Mouse (Mus musculus) lung, embryonic 16.5 days (tissue): Measurements from ENCODE around the gene Ulk4. TPM values are rescaled to one million over a fixed set of nuclear protein-coding genes. Genes with fewer than 3 reads are reported as not detected.

Experiments used
- ATAC-seq: fragments of 200-750 bp; cut with Nextera tagmentation; 2 replicates; pipeline ENCODE4 v1.8.0; 2017; ENCODE audit warnings: low read depth, mild to moderate bottlenecking, moderate library complexity
- H3K27ac ChIP-seq: fragments of 300-500 bp; sonication (generic); 2 replicates; pipeline ENCODE4 v1.5.1; 2014; ENCODE audit warnings: mild to moderate bottlenecking, control low read depth, low read length
- H3K27me3 ChIP-seq: fragments of 300-500 bp; sonication (generic); 2 replicates; pipeline ENCODE4 v1.6.1; 2014; ENCODE audit warnings: low read depth, low read length, mixed read lengths; ENCODE audit not compliant: control insufficient read depth, insufficient read depth
- H3K36me3 ChIP-seq: fragments of 300-500 bp; sonication (generic); 2 replicates; pipeline ENCODE4 v1.6.1; 2014; ENCODE audit warnings: low read length; ENCODE audit not compliant: control insufficient read depth, insufficient read depth
- H3K4me1 ChIP-seq: fragments of 300-500 bp; sonication (generic); replicated peaks from 2 replicates; pipeline ENCODE4 v1.6.1; 2014; ENCODE audit warnings: low read length, mixed read lengths; ENCODE audit not compliant: control insufficient read depth, insufficient read depth
- H3K4me2 ChIP-seq: fragments of 300-500 bp; sonication (generic); 2 replicates; pipeline ENCODE4 v1.6.1; 2014; ENCODE audit warnings: low read depth, low read length, control low read depth
- H3K4me3 ChIP-seq: fragments of 300-500 bp; sonication (generic); 2 replicates; pipeline ENCODE4 v1.5.1; 2014; ENCODE audit warnings: mild to moderate bottlenecking, low read length, control low read depth
- H3K9ac ChIP-seq: fragments of 300-500 bp; sonication (generic); 2 replicates; pipeline ENCODE4 v1.6.1; 2014; ENCODE audit warnings: low read length, control low read depth
- H3K9me3 ChIP-seq: fragments of 300-500 bp; sonication (generic); 2 replicates; pipeline ENCODE4 v1.6.1; 2016; ENCODE audit warnings: low read length; ENCODE audit not compliant: control insufficient read depth
- WGBS: fragments of 180-500 bp; shearing (Covaris S2); extraction: QIAGEN DNeasy Blood & Tissue Kit; methylation state at CpG from one replicate; pipeline ENCODE4 v1.1.7; 2014; 5-methylcytosine and 5-hydroxymethylcytosine counted together
- polyA plus RNA-seq: library from polyadenylated mRNA; unstranded; fragments of >200 nt; fragmentation: Nextera tagmentation; extraction: Ambion mirVana; gene quantifications from 2 replicates; pipeline ENCODE4 v1.2.1, GENCODE M21; 2015

The Ulk4 gene
- polyA plus RNA-seq, 1 experiment from 2014 or later, result 155 TPM

DNA sequence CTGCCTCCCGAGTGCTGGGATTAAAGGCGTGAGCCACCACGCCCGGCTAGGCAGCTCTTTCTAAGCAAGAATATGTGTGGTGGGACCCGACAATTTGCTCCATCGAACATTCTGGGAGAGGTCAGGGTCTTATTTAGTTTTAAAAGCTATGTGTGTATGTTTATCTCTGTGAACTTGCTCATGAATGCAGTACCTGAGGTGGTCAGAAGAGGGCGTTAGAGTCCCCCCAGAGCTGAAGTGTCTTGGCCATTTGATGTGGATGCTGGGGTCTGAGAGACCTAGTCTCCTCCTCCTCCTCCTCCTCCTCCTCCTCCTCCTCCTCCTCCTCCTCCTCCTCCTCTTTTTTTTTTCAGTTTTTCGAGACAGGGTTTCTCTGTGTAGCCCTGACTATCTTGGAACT, 25.5 kb upstream of the Ulk4 start:
- 85% methylated on average over 7 of the region's 8 CpGs for WGBS
- Histone ChIP-seq H3K9me3 (no peaks in the 10 kb centered on the region), H3K4me1 (peaks cover 34% of the 10 kb centered on the region), H3K27ac (no peak overlapping the region), H3K9ac (no peak overlapping the region), H3K4me2 (no peak overlapping the region), H3K4me3 (no peak overlapping the region), H3K36me3 (no peaks in the 10 kb centered on the region; the same call in 1 of the 2 replicates), H3K27me3 (no peaks in the 10 kb centered on the region)
- no peak for ATAC-seq

DNA sequence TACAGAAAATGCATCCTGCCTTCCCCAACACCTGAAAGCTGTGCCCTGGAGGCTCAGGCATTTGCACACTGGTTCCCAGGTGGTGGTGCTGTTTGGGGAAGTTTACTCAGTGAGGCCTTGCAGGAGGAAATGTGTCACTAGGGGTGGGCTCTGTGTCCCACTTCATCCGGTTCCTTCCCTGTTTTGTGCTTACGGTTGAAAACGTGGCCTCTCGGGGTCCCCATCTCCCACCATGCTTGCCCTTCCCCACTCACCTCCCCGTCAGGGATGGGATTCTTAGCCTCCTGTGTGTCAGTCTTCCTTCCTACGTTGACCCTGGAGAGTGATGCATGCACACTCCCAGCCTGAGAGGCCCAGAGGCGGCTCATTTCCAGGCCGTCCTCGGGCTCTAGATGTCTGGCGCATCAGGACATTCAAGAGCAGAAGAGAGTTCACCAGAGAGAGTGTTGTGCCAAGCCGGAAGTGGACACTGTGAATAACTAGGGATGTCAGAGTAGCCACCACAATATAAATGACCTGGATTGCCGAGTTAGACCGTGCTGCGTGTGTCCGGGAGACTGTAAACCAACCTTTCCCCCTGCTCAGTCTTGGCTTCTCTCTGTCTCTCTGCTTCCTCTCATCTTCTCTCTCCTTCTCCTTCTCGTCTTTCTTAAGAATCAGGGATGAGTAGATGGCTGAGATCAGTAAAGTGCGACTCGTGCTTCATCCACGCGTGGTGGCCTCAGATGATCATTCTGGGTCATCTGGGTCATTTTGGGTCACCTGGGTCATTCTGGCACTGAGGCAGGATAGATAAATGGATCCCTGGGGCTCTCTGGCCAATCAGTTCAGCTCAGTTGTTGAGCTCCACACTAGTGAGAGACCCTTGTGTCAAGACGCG, 24.3 kb upstream of the Ulk4 start:
- ATAC-seq, result no peak
- H3K9ac ChIP-seq, result 0 out of 2 replicates have a peak overlapping the region, but pooled peaks have one; percentile 37
- no peak overlapping the region for H3K4me3 ChIP-seq
- H3K27ac ChIP-seq, result peak overlapping the region; percentile 38; the same call in 1 of the 2 replicates
- 69% methylated on average over 22 of the region's 22 CpGs for WGBS
- peaks cover 37% of the 10 kb centered on the region for H3K4me1 ChIP-seq
- H3K9me3 ChIP-seq, result no peaks in the 10 kb centered on the region
- no peaks in the 10 kb centered on the region for H3K36me3 ChIP-seq
- H3K27me3 ChIP-seq, result no peaks in the 10 kb centered on the region
- peak overlapping the region; percentile 2; the same call in 1 of the 2 replicates for H3K4me2 ChIP-seq

DNA sequence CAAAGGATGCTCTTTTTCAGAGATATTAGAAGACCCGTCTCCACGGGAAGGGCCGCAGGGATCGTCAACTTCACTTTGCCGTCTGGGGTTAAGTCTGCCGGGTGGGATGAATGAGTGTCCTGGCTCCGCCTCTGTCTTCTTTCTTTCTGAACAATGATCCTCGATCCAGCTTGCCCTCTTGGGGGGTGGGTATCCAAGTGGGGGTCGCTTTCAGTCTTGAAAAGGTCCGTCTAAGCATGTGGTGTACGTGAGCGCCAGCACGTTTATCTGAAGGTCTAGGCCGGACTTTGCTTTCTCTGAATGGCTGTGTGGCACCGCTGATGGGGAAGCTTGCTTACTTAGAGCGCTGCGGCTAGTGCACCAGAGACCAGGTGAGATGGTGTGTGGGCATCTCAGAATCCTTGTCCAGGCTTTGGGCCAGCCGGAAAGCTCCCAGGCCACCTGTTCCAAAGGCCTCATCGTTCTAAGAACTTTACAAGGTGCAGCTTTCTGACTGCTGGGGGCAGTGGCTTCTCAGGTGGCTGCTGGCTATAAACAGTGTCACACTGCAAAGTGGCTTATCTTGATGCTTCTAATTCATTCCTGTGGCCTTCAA, 23.1 kb upstream of the Ulk4 start:
- Histone ChIP-seq H3K27ac (no peak overlapping the region), H3K9me3 (no peaks in the 10 kb centered on the region), H3K4me1 (peaks cover 37% of the 10 kb centered on the region), H3K27me3 (no peaks in the 10 kb centered on the region), H3K36me3 (no peaks in the 10 kb centered on the region), H3K4me3 (no peak overlapping the region), H3K9ac (peak overlapping the region; percentile 28; the same call in 1 of the 2 replicates), H3K4me2 (peak overlapping the region; percentile 23)
- no peak for ATAC-seq
- WGBS, result 65% methylated on average over 19 of the region's 19 CpGs

DNA sequence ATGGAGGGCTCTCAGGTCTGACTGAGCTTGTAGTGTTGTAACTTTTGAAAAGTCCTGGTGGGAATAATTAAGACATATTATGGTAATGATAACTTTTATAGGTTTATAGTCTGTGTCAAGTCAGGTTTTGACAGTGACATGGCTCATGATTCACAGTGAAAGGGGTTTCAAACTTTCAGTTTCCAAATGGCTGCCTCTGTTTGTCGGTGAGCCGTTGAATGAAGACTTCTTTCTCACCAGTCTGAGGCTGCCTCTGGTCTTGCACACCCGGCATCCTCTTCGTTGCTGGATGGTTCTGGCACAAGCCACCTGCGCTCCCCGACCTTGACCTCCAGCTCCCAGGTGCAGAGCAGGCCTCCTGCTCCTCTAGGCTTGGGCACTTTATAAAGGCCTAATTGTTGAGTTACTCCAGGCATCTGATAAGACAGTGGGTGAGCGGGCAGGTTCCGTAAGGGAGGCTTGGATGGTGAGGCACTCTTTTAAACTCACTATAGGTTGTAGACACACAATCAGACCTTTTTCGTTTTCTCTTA, 22.3 kb upstream of the Ulk4 start:
- no peaks in the 10 kb centered on the region for H3K36me3 ChIP-seq
- H3K9me3 ChIP-seq, result no peaks in the 10 kb centered on the region
- 66% methylated on average over 9 of the region's 9 CpGs for WGBS
- peaks cover 37% of the 10 kb centered on the region for H3K4me1 ChIP-seq
- H3K27me3 ChIP-seq, result no peaks in the 10 kb centered on the region
- H3K4me3 ChIP-seq, result peak overlapping the region; percentile 90
- H3K4me2 ChIP-seq, result peak overlapping the region; percentile 99
- H3K9ac ChIP-seq, result peak overlapping the region; percentile 26; the same call in 1 of the 2 replicates
- ATAC-seq, result no peak
- peak overlapping the region; percentile 7; the same call in 1 of the 2 replicates for H3K27ac ChIP-seq

DNA sequence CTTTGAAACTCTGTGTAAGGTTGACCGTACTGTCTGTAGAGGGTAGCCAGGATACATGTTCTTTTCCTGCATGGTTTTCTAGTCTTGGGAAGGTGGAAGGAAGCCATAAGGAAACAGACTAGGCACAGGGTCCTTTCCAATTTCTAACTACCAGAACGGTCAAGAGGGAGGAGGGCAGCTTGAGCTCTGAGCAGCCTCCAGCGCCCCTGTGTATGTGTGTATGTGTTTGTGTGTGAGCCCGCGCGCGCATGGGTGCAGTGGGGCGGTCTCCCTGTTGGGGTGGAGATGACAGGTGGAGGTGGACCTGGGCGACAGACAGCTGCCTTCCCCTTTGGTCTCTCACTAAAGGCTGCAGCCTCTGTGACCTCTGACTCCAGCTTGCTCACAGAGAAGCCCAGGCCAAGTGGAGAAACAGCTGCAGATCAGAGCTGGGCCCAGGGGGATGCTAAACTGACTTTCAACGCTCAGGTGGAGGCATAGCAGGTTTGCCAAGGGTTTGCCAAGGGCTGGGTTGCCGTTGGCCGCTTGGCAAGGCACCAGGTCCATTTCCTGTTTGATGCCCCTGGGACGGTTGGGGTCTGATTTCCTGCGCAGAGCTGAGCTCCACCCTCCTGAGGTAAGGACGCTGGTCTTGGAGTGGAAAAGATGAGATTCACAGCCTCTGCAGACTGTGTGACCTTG, 21.6 kb upstream of the Ulk4 start:
- WGBS, result 24% methylated on average over 15 of the region's 15 CpGs
- H3K9me3 ChIP-seq, result no peaks in the 10 kb centered on the region
- peaks cover 37% of the 10 kb centered on the region for H3K4me1 ChIP-seq
- peak overlapping the region; percentile 99 for H3K4me2 ChIP-seq
- H3K9ac ChIP-seq, result peak overlapping the region; percentile 93
- ATAC-seq, result no peak
- no peaks in the 10 kb centered on the region for H3K27me3 ChIP-seq
- H3K27ac ChIP-seq, result peak overlapping the region; percentile 63
- peak overlapping the region; percentile 90 for H3K4me3 ChIP-seq
- no peaks in the 10 kb centered on the region for H3K36me3 ChIP-seq

DNA sequence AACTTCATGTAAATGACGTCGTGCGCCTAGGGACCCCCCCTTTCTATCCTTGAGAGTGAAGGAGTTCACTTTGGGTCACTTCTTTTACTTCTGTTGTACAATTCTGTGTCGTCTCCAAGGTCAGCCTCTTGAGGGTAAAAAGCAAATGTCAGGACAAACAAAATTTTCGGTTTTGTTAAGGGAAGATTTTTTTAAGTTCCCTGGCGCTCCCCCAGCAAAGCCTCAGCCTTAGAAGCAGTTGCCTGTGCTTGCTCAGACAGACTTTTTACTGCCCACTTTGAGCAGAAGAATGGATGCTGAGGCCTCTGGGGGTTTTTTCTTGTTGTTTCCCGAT, 21.0 kb upstream of the Ulk4 start:
- Histone ChIP-seq H3K9ac (peak overlapping the region; percentile 93), H3K4me3 (peak overlapping the region; percentile 90), H3K36me3 (no peaks in the 10 kb centered on the region), H3K9me3 (no peaks in the 10 kb centered on the region), H3K27me3 (no peaks in the 10 kb centered on the region), H3K27ac (peak overlapping the region; percentile 63), H3K4me1 (peaks cover 37% of the 10 kb centered on the region), H3K4me2 (peak overlapping the region; percentile 99)
- ATAC-seq, result no peak
- 2% methylated on average over 7 of the region's 7 CpGs for WGBS

DNA sequence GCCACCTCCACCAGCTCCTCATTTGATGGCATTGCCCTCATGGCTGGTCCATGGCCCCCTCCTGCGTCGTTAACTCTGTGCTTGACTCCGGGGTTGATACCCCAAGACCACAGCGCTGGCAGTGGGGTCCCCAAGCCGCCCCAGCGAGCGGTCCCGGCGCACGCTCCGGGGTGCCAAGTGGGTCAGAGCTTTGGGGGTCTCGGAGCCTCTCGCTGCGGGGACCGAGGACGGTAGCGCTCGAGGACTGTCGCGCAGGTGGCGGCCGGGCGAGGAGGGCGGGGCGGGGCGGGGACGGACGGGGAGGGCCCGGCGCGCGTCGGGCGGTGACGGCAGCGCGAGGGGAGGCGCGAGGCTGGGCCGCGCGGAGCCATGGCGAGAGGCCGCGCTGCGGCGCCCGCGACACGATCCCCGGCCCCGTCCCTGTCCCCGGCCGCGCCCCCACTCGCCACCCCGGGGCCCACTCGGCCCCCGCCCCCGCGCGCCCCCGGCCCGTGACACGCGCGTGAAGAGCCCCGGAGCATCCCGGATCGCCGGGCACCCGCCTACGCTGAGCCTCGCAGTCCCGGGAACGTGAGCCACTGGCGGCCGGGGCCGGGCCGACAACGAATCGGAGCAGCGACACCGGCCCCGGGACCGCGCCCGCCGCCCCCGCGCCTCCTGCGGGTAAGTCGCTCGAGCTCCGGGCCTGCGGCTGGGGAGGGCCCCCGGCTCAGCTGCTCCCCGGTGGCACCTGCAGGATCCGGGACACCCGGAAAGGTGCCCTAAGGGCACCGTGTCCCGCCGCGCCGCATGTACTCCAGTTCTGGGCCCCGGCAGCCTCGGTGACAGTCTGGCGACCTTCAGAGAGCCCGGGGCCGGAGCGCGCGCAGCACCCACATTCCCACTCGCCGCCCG, 20.4 kb upstream of the Ulk4 start, which contains the start of gene Trak1:
Gene Trak1 (plus strand): TSS at position 332 of the 894 bp plus-strand sequence.
- Histone ChIP-seq H3K4me2 (peak within 1 kb of the TSS; percentile 99), H3K4me1 (peaks cover 37% of the 10 kb centered on the region), H3K36me3 (no peaks in the 10 kb centered on the region), H3K9me3 (no peaks in the 10 kb centered on the region), H3K27me3 (no peaks in the 10 kb centered on the region), H3K27ac (peak within 1 kb of the TSS; percentile 63), H3K9ac (peak within 1 kb of the TSS; percentile 93), H3K4me3 (peak within 1 kb of the TSS; percentile 90)
- peak; percentile 92 for ATAC-seq
- under 1% methylated on average over 60 of the region's 116 CpGs for WGBS

DNA sequence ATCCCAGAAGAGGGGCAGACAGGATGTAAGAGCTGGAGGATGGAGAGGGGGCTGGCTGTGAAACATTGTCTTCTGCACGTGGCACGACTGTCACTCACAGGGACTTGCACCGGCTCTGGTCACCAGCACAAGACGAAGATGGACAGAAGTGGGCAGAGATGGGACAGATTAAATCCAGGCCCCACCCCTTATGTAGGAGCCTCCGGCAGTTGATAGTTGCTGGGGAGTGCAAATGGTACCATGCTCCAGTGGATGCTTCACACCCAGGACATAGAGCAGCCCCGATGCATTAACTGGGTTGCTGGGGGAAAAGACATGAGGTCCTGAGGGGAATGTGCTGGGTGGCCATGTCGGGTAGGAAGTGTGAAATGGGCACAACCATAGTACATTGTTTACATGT, 18.2 kb upstream of the Ulk4 start:
- 60% methylated on average over 7 of the region's 7 CpGs for WGBS

More for the DNA sequence above, 18.2 kb upstream of the Ulk4 start:
- Histone ChIP-seq H3K9me3 (no peaks in the 10 kb centered on the region; the same call in 1 of the 2 replicates), H3K9ac (no peak overlapping the region), H3K4me1 (peaks cover 25% of the 10 kb centered on the region), H3K27me3 (no peaks in the 10 kb centered on the region), H3K27ac (no peak overlapping the region), H3K4me3 (no peak overlapping the region), H3K36me3 (no peaks in the 10 kb centered on the region), H3K4me2 (no peak overlapping the region)
- no peak for ATAC-seq
